Mouse (Mus musculus) cerebellum, adult 18-20 months (tissue): ENCODE data around the gene Ank3.
"Not testable (repeated sequence)": the region's sequence is repeated elsewhere in the genome, so short reads cannot be mapped to it uniquely, and the experiment has no call there.

Source experiments
- DNase-seq, 2 experiments: peaks; one replicate each; pipeline ENCODE4 v3.0.0; 2021

Gene Ank3

DNA sequence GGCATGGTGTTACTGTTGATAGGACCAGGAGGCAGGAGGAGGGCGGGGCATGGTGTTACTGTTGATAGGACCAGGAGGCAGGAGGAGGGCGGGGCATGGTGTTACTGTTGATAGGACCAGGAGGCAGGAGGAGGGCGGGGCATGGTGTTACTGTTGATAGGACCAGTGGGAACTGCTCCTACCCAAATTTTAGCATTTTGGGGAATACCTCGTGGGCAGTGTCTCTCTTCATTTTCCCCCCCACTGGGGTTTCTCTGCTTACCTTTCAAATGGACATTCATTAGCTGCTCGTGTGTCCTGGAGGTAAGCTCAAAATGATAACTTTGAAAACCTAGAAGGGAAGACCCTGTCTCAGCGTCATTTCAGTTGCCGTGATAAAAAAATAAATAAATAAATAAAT, 512.2 kb downstream of the Ank3 start:
- not testable (repeated sequence) for DNase-seq

DNA sequence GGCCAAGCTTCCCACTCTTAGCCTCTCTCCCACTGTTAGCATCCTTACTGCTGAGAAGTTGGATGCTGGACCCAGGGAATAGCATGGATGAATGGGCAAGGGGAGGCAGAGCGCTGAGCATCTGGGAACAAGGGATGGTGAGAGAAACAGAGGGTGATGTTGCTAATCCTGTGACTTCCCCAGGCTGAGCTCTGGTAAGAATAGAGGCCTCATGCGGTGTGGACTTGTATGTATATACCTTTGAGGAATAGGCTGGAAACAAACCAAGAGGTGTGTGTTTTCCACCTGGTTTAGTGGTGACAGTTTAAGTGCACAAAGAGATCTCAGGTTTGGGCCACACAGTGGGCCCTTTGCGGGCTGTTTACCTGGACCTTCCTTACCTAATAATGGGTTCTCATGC, 517.0 kb downstream of the Ank3 start:
- DNase-seq = no peak

DNA sequence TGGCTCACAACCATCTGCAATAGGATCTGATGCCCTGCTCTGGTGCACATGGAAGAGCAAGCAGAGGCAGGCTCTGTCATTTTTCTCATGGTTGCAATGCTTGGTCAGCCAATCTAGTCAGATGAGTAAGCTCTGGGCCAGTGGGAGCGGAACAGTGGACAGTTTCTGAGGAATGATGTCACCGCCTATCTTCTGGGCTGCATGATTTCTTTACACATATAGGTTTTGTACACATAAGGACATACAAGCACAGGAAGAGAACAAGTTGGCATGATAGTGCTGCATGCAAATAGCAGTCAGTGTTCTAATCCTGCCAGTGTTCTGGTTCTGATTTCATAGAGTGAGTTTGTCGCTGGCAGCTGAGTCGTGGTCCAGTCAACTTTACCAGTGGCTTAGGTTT, 517.6 kb downstream of the Ank3 start:
- no peak for DNase-seq

DNA sequence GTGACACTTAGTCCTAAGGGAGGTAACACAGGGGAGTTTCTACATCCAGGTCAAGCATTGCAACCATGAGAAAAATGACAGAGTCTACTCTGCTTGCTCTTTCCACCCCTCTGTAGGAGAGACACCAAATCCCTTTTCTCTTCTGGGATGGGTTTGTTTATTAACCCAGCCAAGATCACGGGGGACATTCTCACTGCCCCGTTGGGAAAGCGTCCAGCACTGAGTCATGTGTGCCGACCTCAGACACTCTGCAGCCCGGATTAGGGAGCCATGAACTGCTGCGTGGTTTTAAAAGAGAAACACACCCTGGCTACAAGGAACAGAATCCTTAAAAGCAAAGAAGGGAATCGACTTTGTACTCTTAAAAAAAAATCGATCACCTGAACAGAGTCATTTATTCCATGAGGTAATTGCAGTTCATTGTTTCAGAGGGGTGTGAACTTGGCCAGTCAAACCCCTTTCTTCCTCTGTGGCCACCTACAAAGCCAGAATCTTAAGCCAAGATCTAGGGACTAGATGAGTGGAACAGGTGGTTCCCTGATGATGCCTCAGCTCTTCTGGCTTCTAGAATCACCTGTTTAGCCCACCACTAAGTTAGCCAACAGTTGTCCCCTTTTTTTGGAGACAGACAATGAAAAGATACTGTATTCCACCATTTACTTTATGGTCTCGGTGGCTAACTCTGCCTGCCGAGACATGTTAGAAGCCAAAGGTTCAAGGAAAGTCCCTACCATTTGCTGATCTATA, 518.3 kb downstream of the Ank3 start:
- DNase-seq = peak; percentile 33 to 43

DNA sequence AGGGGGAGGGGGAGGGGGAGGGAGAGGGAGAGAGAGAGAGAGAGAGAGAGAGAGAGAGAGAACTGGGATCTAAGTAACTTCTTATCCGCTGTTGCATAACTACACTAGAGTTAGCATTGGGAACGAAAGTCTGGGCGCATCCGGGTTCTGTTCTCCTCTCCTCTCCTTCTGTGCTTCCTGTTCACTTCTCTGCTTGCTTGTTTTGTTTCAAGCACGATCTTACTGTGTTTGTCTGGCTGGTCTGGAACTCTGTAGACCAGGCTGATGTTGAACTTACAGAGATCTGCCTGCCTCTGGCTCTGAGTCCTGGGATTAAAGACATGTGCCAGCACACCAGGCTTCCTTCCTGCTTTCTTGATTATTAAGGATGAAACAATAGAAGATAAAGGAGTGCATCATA, 519.1 kb downstream of the Ank3 start:
- no peak for DNase-seq

DNA sequence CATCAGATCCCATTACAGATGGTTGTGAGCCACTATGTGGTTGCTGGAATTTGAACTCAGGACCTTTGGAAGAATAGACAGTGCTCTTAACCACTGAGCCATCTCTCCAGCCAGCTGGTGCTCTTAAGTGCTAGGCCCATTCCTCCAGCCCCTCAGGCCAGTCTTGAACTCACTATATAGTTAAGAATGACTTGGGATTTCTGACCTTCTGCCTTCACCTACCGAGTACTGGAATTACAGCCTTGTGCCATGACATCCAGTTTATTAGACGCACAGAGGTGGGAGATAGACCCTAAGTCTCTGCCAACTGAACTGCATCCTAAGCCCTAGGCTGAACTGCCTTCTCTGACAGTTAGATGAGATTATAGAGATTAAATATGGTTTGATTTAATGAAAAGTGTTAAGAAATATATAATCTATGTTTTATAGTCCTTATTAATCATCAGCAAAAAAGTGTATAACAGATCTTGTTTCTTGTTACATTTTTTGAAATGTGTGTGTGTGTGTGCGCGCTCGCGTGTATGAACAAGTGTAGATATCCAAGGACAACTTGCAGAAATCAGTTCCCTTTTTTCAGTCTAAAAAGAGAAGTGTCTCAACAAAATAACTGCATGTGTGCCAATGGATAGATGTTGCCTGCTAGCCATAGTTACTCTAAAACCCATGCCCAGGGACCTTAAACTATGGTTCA, 520.0 kb downstream of the Ank3 start:
- no peak for DNase-seq

DNA sequence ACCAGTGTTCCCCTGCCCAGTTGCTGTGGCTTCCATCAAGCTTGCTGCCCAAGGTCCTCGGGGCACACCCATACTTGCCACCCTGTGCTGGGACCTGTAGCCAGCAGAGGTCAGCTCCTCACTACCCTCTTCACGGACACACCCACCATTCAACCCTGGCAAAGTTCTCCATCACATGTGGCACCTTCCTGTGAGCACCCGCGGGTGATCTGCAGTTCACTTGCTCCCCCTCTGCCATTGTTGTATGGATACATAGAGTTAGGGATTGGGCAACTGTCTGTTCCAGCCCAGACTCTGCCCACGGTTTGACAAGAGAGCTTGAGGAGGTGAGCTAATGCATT, 520.5 kb downstream of the Ank3 start:
- DNase-seq = no peak

DNA sequence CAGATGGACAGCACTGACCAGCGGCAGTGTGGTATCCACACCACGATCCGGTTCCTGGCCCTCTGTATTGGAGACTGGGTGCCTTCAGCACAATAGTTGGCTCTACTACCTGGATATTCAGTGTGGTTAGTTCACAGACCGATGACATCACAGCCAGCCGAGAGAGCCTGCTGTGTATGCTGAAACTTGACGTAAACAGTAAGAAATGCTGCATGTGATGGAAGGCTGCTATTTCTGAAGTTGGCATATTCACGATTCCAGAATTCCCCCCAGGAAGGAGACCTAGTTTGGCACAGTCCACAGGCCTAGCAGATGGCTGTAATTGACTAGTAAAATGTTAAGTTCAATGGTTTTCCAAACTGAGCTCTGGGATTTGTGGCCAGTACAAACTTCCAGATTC, 521.2 kb downstream of the Ank3 start:
- DNase-seq = peak; percentile 53 to 59

DNA sequence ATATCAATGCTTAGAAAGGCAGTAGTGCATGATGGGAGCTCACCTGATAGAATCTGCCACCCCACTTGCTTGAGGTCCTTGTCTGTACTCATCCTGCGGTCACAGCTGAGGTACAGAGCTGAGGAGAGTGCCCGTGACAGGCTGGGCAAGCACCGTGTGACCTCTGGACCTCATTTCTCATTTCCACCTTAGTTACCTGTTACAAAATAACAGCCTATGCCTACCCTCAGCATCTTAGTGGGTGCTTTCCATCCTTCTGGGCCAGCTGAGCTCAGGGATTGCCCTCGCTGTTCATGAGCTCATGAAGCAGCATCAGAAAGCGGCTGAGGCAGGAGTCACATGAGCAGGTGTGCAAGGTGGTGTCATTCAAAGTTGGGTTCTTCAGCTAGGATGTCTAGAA, 523.5 kb downstream of the Ank3 start:
- DNase-seq = no peak

DNA sequence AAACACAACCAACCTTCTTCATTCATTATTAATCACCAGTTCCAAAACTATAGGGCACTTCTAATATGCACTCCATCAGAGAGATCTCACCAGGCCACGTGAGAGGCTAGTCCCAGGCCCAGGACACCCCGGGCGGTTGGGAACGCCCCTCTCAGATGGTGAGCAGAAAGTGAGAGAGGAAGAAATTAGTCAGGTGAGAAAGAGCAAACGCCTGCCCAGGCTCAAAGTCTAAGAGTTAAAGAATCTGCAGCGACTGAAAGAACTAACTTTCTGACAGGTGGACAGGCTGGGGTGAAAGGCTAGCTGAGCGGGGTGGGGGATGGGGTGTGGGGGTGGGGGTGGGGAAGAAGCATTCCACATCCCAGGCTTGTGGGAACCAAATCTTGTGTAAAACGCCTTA, 525.2 kb downstream of the Ank3 start:
- DNase-seq = no peak

DNA sequence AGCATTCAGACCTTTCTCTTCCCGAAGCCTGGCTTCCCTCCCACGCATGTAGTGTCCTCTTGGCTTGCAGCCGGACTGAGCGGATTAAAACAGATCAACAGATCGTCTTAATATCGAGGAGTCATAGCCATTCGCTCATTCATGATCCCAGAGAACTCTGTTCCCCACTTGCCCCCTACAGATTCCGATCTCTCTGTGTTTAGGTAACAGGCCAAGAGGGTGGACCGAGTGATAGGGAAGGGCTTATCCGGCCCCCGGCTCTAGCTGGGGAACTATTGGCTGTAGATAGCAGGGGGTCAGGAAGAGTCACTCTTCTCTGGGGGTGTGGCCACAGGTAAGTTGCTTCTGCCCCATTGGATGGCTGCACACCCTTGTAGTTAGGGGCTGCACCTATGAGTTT, 525.7 kb downstream of the Ank3 start:
- DNase-seq = peak; percentile 63 to 73

DNA sequence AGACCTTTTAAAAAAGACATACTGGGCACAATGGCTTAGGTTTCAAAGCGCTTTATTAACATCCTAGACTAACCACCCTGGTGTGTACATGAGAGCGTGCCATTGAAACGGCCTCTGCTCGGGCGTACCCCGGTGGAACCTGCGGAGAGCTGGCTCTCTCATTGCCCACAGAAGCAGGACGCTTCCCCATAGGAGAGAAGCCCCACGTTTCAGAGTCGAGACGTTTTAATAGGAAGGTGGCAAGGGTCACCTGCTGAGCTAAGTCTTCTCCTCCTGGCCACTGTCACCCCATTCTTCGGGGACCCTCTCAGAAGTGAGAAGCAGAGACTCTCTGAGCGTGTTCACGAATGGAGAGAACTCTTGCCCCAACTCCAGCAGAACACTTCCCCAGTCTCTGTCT, 526.3 kb downstream of the Ank3 start:
- DNase-seq = no peak

DNA sequence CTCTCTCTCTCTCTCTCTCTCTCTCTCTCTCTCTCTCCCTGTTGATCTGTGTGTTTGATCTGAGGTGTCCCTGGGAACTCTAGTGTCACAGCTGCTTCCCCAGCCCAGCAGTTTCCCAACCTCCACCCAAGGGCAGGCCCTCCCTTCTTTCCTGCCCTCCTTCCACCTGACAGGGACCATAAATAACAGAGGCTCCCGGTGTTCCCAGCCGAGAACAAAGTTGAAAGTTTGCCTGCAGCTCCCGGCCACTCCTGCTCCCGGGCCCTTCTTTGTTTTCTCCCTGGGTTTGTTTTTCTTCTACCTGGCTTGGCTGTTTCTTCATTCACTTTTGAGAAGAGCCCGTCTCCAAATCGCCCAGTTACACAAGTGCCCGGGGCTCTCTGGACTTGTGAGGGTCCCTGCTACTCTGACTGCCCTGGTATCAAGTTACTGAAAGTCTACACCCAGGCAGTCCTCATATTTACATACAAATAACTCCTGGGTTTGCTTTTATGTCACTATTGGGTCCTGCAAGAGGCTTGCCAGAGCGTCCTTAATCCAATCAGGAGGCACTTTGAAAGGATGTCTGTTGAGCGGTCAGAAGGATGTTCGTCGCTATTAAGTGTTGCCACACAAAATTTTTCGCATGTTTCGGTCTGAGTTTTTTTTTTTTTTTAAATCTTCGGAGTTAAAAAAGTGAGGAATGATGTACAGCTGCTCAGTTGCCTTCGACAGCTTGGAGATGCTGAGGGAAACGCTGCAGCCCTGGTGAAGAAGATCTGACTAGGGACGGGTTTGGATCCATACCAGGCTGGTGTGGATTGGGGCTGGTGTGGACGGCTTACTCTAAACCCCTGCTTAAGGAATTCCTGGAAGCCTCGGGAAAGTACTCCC, 526.9 kb downstream of the Ank3 start:
- DNase-seq = no peak

DNA sequence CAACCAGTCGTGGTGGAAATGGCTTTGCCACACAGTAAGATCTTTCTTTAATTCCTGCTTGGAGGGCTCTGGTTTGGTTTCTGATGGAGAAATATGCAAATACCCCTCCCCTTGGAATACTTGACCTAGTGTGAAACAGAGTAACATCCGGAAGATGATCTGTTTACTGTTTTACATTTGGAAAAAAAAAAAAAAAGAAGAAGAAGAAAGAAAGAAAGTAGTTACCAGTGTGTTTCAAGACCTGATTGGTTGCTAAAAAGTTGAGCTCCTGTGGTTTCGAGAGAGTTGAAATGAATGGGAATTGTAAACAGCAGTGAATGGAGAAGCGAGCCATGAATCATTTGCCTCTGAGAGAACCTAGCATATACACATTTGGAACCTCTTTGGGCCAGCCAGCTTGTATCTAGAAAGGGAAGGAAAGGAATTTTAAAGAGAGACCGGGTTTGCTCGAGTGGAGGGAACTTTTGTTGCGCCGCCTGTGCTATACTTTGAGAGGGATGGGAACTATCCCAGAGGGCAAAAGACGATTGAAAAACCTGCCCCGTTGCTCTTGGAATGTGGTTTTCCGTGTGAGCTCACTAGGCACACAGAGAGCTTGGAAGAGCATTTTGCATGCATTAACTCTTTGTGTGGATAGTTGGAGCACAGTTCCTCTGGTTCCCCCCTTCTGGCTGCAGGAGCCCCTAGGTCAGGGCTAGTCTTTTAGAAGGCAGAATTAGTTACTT, 527.7 kb downstream of the Ank3 start:
- no peak for DNase-seq

DNA sequence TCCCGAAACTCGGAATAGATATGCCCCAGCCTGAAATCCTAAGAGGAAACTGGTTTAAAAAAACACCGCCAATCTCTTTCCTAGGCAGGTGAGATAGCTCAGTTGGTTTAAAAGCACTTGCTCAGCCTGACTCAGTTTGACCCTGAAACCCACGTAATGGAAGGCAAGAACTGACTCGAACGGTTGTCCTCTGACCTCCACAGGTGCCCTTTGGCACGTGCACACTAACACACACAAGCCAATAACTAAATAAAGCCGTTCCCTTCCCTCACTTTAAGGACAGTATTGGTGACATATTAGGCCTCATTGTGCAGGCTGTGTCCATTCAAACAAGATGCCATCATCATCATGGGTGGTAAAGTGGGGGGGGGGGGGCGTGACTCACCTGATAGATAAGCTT, 528.4 kb downstream of the Ank3 start:
- no peak for DNase-seq

DNA sequence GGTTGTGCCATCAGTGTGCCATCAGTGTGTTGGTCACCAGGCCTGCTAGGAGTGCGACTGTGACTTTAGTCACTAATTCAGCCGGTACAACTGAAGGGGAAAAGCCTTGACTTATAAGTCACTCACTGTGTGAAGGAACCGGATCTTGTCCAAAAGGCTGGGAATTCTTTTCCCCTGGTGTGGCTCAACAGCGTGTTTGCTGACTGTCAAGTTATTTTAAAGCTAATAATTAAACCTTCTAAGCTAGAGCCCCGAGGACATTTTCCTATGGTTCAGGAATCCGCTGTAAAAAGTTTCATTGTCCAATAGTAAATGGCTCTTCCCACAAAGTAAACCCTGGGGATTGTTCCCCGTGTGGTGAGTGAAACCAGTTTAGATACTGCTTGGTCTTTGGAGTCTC, 529.8 kb downstream of the Ank3 start:
- DNase-seq = no peak

DNA sequence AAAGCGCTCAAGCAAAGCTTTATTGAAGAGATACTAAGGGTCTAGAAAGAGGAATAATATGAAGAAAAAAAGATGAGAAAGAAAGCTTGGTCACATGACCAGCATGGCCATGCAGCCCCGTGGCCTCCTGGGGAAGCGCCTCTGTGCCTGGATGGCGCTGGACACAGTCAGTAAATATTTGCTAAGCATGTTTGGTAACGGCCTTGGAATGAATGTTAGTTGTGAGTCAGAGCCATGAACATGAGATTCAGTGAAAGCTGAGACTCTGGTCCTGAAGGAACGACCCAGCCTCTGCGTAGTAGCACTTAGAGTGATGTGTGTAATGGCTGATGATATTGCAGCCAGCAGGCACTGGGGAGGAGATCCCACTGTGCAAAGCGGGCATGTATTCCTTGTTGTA, 531.9 kb downstream of the Ank3 start:
- no peak for DNase-seq

DNA sequence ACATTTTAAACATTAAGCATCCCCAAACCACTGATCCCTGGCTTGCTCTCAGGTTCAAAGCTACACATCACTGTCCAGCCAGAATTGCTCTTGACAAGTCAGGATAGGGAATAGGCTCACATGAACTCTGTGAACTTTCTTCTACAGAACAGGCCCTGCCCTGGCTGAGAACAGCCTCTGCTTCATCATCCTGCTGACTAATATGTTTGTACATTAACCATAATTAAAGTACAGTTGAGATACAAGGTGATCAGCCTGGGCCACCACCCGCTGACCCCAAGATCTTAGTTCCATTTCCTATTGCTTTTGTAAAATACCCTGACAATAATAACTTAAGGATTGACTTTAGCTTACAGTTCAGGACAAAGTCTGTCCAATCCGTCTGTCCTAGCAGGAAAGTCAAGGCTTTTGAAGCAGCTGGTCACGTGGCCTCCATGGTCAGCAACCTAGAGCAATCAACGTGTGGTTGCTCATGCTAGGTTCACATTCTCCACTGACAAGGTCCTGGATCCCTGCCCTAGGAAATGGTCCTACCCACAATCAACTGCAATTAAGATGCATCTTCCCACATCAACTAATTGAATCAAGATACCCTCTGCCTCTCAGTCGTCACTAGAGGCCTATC, 538.0 kb downstream of the Ank3 start:
- DNase-seq = no peak

DNA sequence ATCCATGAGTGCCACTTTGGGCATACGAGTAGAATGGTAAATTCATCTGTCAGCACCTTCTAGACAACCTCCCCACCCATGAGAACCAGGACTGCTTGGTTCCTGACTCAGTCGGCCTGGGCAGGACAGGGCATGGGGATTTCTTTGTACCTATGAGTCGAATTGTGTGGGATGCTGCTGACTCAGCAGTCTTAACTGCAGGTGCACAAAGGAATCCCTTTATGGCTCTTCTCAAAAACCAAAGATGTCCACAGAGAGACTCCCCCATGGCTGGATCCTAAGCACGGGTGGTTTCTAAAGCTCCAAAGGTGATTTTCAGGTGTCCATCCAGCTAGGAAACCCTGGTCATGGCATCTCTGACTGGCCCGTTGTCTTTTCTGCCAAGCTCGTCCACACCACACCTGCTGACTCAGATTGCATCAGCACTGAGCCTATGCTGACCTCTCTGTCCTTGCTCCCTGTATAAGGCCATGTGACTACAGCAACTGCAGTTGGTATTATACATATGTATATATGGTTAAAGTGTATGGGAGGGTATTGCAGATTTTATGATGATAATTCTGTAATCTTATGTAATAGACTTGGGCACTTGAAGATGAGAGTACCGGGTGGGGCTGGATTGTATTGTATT, 538.8 kb downstream of the Ank3 start:
- DNase-seq = no peak

DNA sequence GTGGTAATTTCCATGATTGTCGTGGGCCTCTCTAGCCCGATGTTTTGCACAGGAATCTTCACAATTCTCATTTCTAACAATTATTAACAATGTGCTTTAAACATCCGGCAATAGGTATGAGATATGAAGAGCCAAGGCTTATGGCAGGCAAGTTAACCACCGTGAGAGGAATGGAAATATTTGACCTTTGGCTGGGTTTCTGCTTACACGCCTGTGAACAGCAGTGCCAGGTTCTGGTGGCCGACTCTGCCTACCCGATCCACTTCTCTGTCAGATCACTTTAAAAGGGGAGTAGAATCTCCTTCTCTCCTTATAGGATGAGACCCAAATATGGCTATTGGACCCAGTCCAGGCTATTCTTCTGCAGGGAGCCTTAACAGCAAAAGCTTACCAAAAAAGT, 540.6 kb downstream of the Ank3 start:
- DNase-seq = no peak

DNA sequence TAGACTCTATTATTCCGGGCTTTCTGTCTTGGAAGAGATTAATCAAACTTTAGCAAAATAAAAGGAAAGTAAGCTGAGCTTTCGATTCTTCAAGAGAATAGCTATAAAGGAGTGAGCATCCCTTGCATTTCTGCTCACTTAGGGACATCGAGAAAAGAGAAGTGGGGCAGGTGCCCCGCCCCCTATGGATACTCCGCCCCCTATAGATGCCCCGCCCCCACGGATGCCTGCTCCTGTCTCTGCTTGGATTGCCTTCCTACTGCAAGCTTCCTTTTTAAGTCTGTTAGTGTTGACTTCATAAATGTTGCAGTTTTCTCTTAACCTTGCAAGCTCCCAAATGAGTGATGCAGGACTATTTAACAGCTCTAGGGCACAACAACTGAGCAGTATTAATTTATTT, 541.4 kb downstream of the Ank3 start:
- DNase-seq = no peak

DNA sequence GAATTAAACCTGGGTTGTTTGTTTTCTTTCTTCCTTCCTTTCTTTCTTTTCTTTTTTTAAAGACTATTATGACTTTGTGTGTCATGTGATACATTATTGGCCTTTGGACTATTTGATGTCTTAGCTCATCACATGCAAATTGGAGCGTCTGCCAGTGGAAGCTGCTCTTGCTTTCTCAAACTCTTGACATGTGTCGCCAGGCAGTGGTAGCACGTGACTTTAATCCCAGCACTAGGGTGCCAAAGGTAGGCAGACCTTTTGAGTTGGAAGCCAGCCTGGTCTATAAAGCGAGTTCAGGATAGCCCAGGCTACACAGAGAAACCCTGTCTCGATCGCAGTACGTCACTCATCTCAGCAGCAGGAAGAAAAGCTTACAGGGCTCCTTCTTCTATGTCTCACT, 542.4 kb downstream of the Ank3 start:
- no peak for DNase-seq
